Mouse (Mus musculus) forebrain, embryonic 12.5 days (tissue): ENCODE data around the gene Myof. TPM values are rescaled to one million over a fixed set of nuclear protein-coding genes. Genes with fewer than 3 reads are reported as not detected.

Source experiments
- ATAC-seq: fragments of 200-750 bp; cut with Nextera tagmentation; 2 replicates; pipeline ENCODE4 v1.8.0; 2017; ENCODE audit warnings: moderate TSS enrichment; ENCODE audit not compliant: low FRiP score
- H3K27ac ChIP-seq: fragments of 300-500 bp; sonication (generic); 2 replicates; pipeline ENCODE4 v1.5.1; 2016; ENCODE audit warnings: mild to moderate bottlenecking
- H3K27me3 ChIP-seq: fragments of 300-500 bp; sonication (generic); 2 replicates; pipeline ENCODE4 v1.6.1; 2016; ENCODE audit warnings: mild to moderate bottlenecking
- H3K36me3 ChIP-seq: fragments of 300-500 bp; sonication (generic); replicated peaks from 2 replicates; pipeline ENCODE4 v1.6.1; 2016; ENCODE audit warnings: mild to moderate bottlenecking
- H3K4me1 ChIP-seq: fragments of 300-500 bp; sonication (generic); 2 replicates; pipeline ENCODE4 v1.6.1; 2016
- H3K4me2 ChIP-seq: fragments of 300-500 bp; sonication (generic); 2 replicates; pipeline ENCODE4 v1.6.1; 2016; ENCODE audit warnings: mild to moderate bottlenecking, moderate library complexity
- H3K4me3 ChIP-seq: fragments of 300-500 bp; sonication (generic); replicated peaks from 2 replicates; pipeline ENCODE4 v1.5.1; 2016; ENCODE audit warnings: mild to moderate bottlenecking
- H3K9ac ChIP-seq: fragments of 300-500 bp; sonication (generic); 2 replicates; pipeline ENCODE4 v1.6.1; 2016; ENCODE audit warnings: mild to moderate bottlenecking
- H3K9me3 ChIP-seq: fragments of 300-500 bp; sonication (generic); 2 replicates; pipeline ENCODE4 v1.6.1; 2016
- WGBS: fragments of 180-500 bp; shearing (Covaris S2); methylation state at CpG from one replicate; pipeline ENCODE4 v1.1.7; 2016; 5-methylcytosine and 5-hydroxymethylcytosine counted together
- polyA plus RNA-seq: library from polyadenylated mRNA; unstranded; fragments of >200 nt; fragmentation: Nextera tagmentation; extraction: Ambion mirVana; gene quantifications from 2 replicates; pipeline ENCODE4 v1.2.1, GENCODE M21; 2016

The Myof gene
- polyA plus RNA-seq, 1 experiment from 2014 or later: 2.9 TPM

GRCm38 (mm10) chr19:37956006-37956405, 87.4 kb downstream of the Myof start:
- H3K4me2 ChIP-seq: no peak overlapping the region
- no peaks in the 10 kb centered on the region for H3K9me3 ChIP-seq
- no peak overlapping the region for H3K9ac ChIP-seq
- no peak overlapping the region for H3K27ac ChIP-seq
- H3K4me3 ChIP-seq: no peak overlapping the region
- WGBS: 89% methylated on average over 3 of the region's 3 CpGs
- ATAC-seq: no peak
- H3K4me1 ChIP-seq: no peaks in the 10 kb centered on the region
- H3K27me3 ChIP-seq: peaks cover 10% of the 10 kb centered on the region; the same call in 1 of the 2 replicates
- no peaks in the 10 kb centered on the region for H3K36me3 ChIP-seq

GRCm38 (mm10) chr19:37955425-37956001, 87.9 kb downstream of the Myof start:
- H3K36me3 ChIP-seq: no peaks in the 10 kb centered on the region
- H3K9ac ChIP-seq: no peak overlapping the region
- H3K9me3 ChIP-seq: no peaks in the 10 kb centered on the region
- H3K4me3 ChIP-seq: no peak overlapping the region
- no peak for ATAC-seq
- H3K27ac ChIP-seq: no peak overlapping the region
- no peak overlapping the region for H3K4me2 ChIP-seq
- peaks cover 10% of the 10 kb centered on the region; the same call in 1 of the 2 replicates for H3K27me3 ChIP-seq
- H3K4me1 ChIP-seq: no peaks in the 10 kb centered on the region
- 38% methylated on average over 7 of the region's 7 CpGs for WGBS

- peaks cover 10% of the 10 kb centered on the region; the same call in 1 of the 2 replicates for H3K27me3 ChIP-seq
- no peak overlapping the region for H3K9ac ChIP-seq
- no peak overlapping the region for H3K27ac ChIP-seq
- H3K36me3 ChIP-seq: no peaks in the 10 kb centered on the region
- WGBS: 83% methylated on average over 5 of the region's 5 CpGs
- H3K4me1 ChIP-seq: no peaks in the 10 kb centered on the region
- no peak overlapping the region for H3K4me3 ChIP-seq
- no peaks in the 10 kb centered on the region for H3K9me3 ChIP-seq
- no peak overlapping the region for H3K4me2 ChIP-seq
- ATAC-seq: no peak
Observed at GRCm38 (mm10) chr19:37954772-37955171, 88.6 kb downstream of the Myof start.

DNA sequence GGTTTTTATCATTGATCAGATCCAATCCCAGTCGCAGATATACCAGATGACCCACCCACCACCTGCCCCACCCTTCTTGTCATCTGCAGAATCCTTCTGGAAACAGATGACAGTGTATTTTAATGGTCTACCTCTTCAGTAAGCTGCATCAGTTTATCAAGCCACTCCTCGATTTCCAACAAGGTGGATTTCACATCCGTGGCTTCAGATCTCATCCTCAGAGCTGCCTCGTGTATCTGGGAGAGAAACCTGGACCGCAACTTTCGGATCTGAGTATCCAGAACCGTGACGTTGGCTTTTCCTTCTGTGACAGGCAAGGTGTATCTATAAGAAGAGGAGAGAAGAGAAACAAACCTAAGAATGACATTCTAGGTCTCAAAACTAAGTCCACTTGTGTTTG, 89.1 kb downstream of the Myof start:
- H3K36me3 ChIP-seq: no peaks in the 10 kb centered on the region
- H3K27me3 ChIP-seq: peaks cover 10% of the 10 kb centered on the region; the same call in 1 of the 2 replicates
- H3K4me1 ChIP-seq: no peaks in the 10 kb centered on the region
- H3K4me3 ChIP-seq: no peak overlapping the region
- no peak overlapping the region for H3K9ac ChIP-seq
- no peaks in the 10 kb centered on the region for H3K9me3 ChIP-seq
- 87% methylated on average over 8 of the region's 8 CpGs for WGBS
- ATAC-seq: no peak
- H3K27ac ChIP-seq: no peak overlapping the region
- H3K4me2 ChIP-seq: no peak overlapping the region

- no peaks in the 10 kb centered on the region for H3K27me3 ChIP-seq
- no peaks in the 10 kb centered on the region for H3K4me1 ChIP-seq
- H3K27ac ChIP-seq: no peak overlapping the region
- no peak overlapping the region for H3K4me3 ChIP-seq
- 27% methylated on average over 4 of the region's 4 CpGs for WGBS
- H3K4me2 ChIP-seq: no peak overlapping the region
- no peaks in the 10 kb centered on the region for H3K9me3 ChIP-seq
- no peak for ATAC-seq
- no peaks in the 10 kb centered on the region for H3K36me3 ChIP-seq
- H3K9ac ChIP-seq: no peak overlapping the region
Observed at GRCm38 (mm10) chr19:37946696-37947095, 96.7 kb downstream of the Myof start.

DNA sequence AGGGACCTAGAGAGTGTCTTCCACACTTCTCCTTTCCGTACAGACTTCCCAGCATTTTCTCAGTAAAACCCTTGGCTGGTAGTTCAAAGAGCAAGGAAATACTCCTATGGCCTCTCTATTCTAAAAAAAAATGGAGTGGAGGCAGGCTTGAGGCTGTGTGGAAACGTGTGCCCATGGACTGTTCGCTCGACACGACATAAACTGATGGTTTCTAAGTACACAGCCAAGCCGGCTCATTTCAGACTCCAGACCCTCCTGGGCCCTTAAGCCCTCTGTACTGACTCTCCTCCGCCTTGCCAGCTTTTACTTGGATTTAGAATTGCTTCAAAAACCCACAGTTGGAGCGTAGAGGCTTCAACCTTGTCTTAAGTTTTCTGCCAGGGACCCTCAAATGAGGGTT, 97.3 kb downstream of the Myof start:
- ATAC-seq: no peak
- H3K4me3 ChIP-seq: no peak overlapping the region
- H3K9ac ChIP-seq: no peak overlapping the region
- H3K4me2 ChIP-seq: no peak overlapping the region
- H3K27me3 ChIP-seq: no peaks in the 10 kb centered on the region
- H3K9me3 ChIP-seq: no peaks in the 10 kb centered on the region
- no peaks in the 10 kb centered on the region for H3K4me1 ChIP-seq
- H3K27ac ChIP-seq: no peak overlapping the region
- no peaks in the 10 kb centered on the region for H3K36me3 ChIP-seq
- WGBS: 83% methylated on average over 8 of the region's 8 CpGs

GRCm38 (mm10) chr19:37939203-37939602, 104.2 kb downstream of the Myof start:
- H3K9me3 ChIP-seq: no peaks in the 10 kb centered on the region
- no peak overlapping the region for H3K4me2 ChIP-seq
- WGBS: 89% methylated on average over 10 of the region's 10 CpGs
- H3K9ac ChIP-seq: no peak overlapping the region
- no peaks in the 10 kb centered on the region for H3K36me3 ChIP-seq
- H3K4me3 ChIP-seq: no peak overlapping the region
- H3K4me1 ChIP-seq: no peaks in the 10 kb centered on the region
- ATAC-seq: no peak
- no peak overlapping the region for H3K27ac ChIP-seq
- H3K27me3 ChIP-seq: no peaks in the 10 kb centered on the region

- no peaks in the 10 kb centered on the region for H3K4me1 ChIP-seq
- no peak overlapping the region for H3K4me2 ChIP-seq
- H3K4me3 ChIP-seq: no peak overlapping the region
- no peaks in the 10 kb centered on the region for H3K27me3 ChIP-seq
- H3K36me3 ChIP-seq: no peaks in the 10 kb centered on the region
- no peak overlapping the region for H3K9ac ChIP-seq
- no peak for ATAC-seq
- H3K27ac ChIP-seq: no peak overlapping the region
- H3K9me3 ChIP-seq: no peaks in the 10 kb centered on the region
Observed at GRCm38 (mm10) chr19:37937092-37937491, 106.3 kb downstream of the Myof start.

GRCm38 (mm10) chr19:37934640-37935039, 108.7 kb downstream of the Myof start:
- no peaks in the 10 kb centered on the region for H3K4me1 ChIP-seq
- H3K4me2 ChIP-seq: no peak overlapping the region
- WGBS: 93% methylated on average over 6 of the region's 6 CpGs
- H3K36me3 ChIP-seq: no peaks in the 10 kb centered on the region
- no peaks in the 10 kb centered on the region for H3K9me3 ChIP-seq
- H3K27me3 ChIP-seq: no peaks in the 10 kb centered on the region
- no peak for ATAC-seq
- H3K27ac ChIP-seq: no peak overlapping the region
- H3K9ac ChIP-seq: no peak overlapping the region
- no peak overlapping the region for H3K4me3 ChIP-seq

GRCm38 (mm10) chr19:37932198-37932597, 111.2 kb downstream of the Myof start:
- H3K9ac ChIP-seq: no peak overlapping the region
- 93% methylated on average over 2 of the region's 2 CpGs for WGBS
- H3K4me2 ChIP-seq: no peak overlapping the region
- H3K4me1 ChIP-seq: no peaks in the 10 kb centered on the region
- H3K27me3 ChIP-seq: no peaks in the 10 kb centered on the region
- no peak overlapping the region for H3K27ac ChIP-seq
- no peak overlapping the region for H3K4me3 ChIP-seq
- H3K36me3 ChIP-seq: no peaks in the 10 kb centered on the region
- H3K9me3 ChIP-seq: no peaks in the 10 kb centered on the region
- no peak for ATAC-seq

DNA sequence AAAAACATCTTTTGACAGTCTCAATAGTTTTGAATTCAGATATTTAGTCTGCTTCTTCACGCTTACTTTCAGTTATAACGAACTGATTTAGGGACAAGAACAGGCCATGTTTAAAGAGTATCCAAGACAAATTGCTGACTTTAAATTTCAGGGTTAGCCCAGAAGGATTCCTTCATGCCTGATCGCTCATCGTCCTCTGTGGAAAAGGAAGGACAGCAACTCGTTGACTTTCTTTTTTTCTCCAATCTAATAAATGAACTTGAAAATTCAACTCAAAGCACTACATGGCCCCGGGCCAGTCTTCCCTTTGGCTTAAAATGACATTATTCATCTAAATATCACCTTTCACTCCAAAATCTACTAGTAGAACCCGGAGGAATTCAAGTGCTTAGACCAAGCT, 115.5 kb downstream of the Myof start:
- Histone ChIP-seq H3K36me3 (no peaks in the 10 kb centered on the region), H3K4me3 (no peak overlapping the region), H3K4me1 (no peaks in the 10 kb centered on the region), H3K9me3 (no peaks in the 10 kb centered on the region), H3K9ac (no peak overlapping the region), H3K27ac (no peak overlapping the region), H3K4me2 (no peak overlapping the region), H3K27me3 (no peaks in the 10 kb centered on the region)
- no peak for ATAC-seq
- 88% methylated on average over 7 of the region's 7 CpGs for WGBS

- H3K9me3 ChIP-seq: no peaks in the 10 kb centered on the region
- H3K4me3 ChIP-seq: no peak overlapping the region
- no peaks in the 10 kb centered on the region for H3K4me1 ChIP-seq
- no peak overlapping the region for H3K27ac ChIP-seq
- no peak overlapping the region for H3K9ac ChIP-seq
- no peak overlapping the region for H3K4me2 ChIP-seq
- no peak for ATAC-seq
- no peaks in the 10 kb centered on the region for H3K36me3 ChIP-seq
- H3K27me3 ChIP-seq: no peaks in the 10 kb centered on the region
- 86% methylated on average over 3 of the region's 3 CpGs for WGBS
Observed at GRCm38 (mm10) chr19:37925323-37925722, 118.1 kb downstream of the Myof start.

DNA sequence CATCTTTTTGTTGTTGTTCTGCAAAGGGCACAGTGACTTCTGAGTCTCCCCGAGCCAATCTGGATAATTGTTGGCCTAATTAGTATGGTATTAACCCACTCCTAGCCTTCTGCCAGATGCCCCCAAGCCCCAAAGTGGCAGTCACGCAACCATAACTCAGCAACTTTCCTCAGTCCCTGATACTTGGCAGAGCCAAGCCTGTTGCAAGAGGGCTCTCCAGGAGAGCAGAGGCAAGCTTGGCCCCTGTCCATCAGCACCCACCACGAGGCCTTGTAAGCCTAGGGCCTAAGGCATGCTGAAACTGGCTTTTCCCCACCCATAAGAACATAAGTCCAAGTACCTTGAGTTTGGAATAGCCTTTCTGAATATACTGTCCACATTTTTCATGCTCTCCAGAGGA, 119.1 kb downstream of the Myof start:
- Histone ChIP-seq H3K36me3 (no peaks in the 10 kb centered on the region), H3K9me3 (no peaks in the 10 kb centered on the region), H3K27me3 (no peaks in the 10 kb centered on the region), H3K4me3 (no peak overlapping the region), H3K9ac (no peak overlapping the region), H3K4me2 (no peak overlapping the region), H3K27ac (no peak overlapping the region), H3K4me1 (no peaks in the 10 kb centered on the region)
- ATAC-seq: no peak
- 49% methylated on average over 3 of the region's 3 CpGs for WGBS
